In the genomic region with DNA sequence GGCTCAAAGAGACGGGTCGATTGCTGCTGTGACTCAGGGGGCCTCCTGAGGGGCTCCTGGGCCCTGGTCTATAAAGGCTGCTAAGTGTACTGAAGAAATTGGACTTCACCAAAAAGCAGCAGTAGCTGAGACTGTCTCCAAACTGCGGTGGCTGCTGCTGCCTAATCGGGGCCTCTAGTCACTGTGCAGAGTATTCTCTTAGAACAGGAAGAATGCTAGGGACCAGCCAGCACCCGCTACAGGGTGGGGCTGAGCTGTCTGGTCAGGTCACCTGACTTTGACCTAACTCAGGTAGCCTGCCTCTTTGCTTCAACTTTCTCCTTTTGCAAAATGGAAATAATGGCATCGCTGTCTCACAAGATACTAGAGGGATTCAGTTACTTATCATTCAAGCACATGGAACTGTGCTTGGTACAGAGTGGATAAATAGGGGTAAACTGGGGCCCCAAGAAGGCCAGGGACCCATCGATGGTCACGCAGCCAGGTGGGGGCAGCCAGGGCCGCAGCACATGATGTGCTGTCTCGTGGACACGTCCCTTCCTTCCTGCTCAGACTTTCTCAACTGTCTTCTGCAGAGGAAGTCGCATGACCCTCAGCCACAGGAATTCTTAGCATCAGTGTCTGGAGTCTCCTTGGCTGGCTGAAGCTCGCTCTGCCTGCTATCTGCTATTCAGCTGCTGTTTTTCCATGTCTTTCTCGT, we compare ENCODE assay signal across 9 mouse cellular contexts. TPM values are rescaled to one million over a fixed set of nuclear protein-coding genes. Genes with fewer than 3 reads are reported as not detected.
DNase-seq lines count a peak whose midpoint lies in the region; ATAC-seq lines count a peak whose summit lies in the region.
"Had no signal": no experiment of that assay in that cellular context is flagged by ENCODE, and none has a peak within 500 bp of the region (broad histone marks: within the 10 kb centered on the region; RNA-seq: fewer than 3 reads in every experiment).

No protein-coding gene starts in this region.

- no peak for ATAC-seq in heart, embryonic 11.5 days (replicated peaks; ENCODE audit: insufficient number of reproducible peaks, low FRiP score, low TSS enrichment)
- ATAC-seq in liver, embryonic 16.5 days (ENCODE audit: low read depth), result no peak

- DNase-seq in adrenal gland, adult 2 months, result peak; percentile 28
- no peak for DNase-seq in adrenal gland, postnatal 14 days
- peak; percentile 47 for DNase-seq in 3134 (ENCODE audit: extremely low read depth, insufficient read length, low spot score)
- no peak for DNase-seq in cerebellum, postnatal 25 days
- DNase-seq in right cerebral cortex, postnatal 4 days, result no peak
- DNase-seq in spleen, adult 18-20 months, result no peak

- H3K4me1 ChIP-seq in heart, embryonic 11.5 days (ENCODE audit: control insufficient read depth, insufficient read depth, low read length), result peaks cover 81% of the 10 kb centered on the region
- H3K4me1 ChIP-seq in liver, embryonic 16.5 days (ENCODE audit: control insufficient read depth, low read depth, low read length), result peaks cover 71% of the 10 kb centered on the region

- H3K4me2 ChIP-seq in heart, embryonic 11.5 days, result peak overlapping the region; percentile 10; the same call in 1 of the 2 replicates
- H3K4me2 ChIP-seq in liver, embryonic 16.5 days (ENCODE audit: low read depth, low read length), result peak overlapping the region; percentile 53
- H3K4me2 ChIP-seq: embryonic facial prominence, embryonic 12.5 days had no signal

- peak overlapping the region; percentile 18; the same call in 1 of the 2 replicates for H3K9ac ChIP-seq in heart, embryonic 11.5 days (ENCODE audit: low read depth, low read length)
- H3K9ac ChIP-seq in liver, embryonic 16.5 days (ENCODE audit: low read depth, low read length), result peak overlapping the region; percentile 62
- H3K9ac ChIP-seq: embryonic facial prominence, embryonic 12.5 days had no signal

- H3K27ac ChIP-seq in heart, embryonic 11.5 days (ENCODE audit: low read depth, low read length), result peak overlapping the region; percentile 75
- H3K27ac ChIP-seq in liver, embryonic 16.5 days (ENCODE audit: low read length), result peak overlapping the region; percentile 90
- H3K27ac ChIP-seq: embryonic facial prominence, embryonic 12.5 days had no signal

- H3K36me3 ChIP-seq in heart, embryonic 11.5 days (ENCODE audit: control insufficient read depth, insufficient read depth, low read length), result no peaks in the 10 kb centered on the region
- H3K36me3 ChIP-seq in liver, embryonic 16.5 days (ENCODE audit: control insufficient read depth, insufficient read depth), result no peaks in the 10 kb centered on the region
- H3K36me3 ChIP-seq: embryonic facial prominence, embryonic 12.5 days had no signal

- WGBS in heart, embryonic 11.5 days (ENCODE audit: insufficient replicate concordance), result 51% methylated on average over 14 of the region's 14 CpGs
- 14% methylated on average over 14 of the region's 14 CpGs for WGBS in liver, embryonic 16.5 days (ENCODE audit: insufficient replicate concordance)

- H3K27me3 ChIP-seq in heart, embryonic 11.5 days (ENCODE audit: control insufficient read depth, insufficient read depth, low read length), result no peaks in the 10 kb centered on the region
- no peaks in the 10 kb centered on the region for H3K27me3 ChIP-seq in liver, embryonic 16.5 days (ENCODE audit: control insufficient read depth, insufficient read depth, low read depth, low read length)
- H3K27me3 ChIP-seq: embryonic facial prominence, embryonic 12.5 days had no signal

- no peaks in the 10 kb centered on the region for H3K9me3 ChIP-seq in heart, embryonic 11.5 days (replicated peaks; ENCODE audit: control insufficient read depth, low read length)
- H3K9me3 ChIP-seq in liver, embryonic 16.5 days (replicated peaks; ENCODE audit: control insufficient read depth, low read length), result no peaks in the 10 kb centered on the region
- H3K9me3 ChIP-seq: embryonic facial prominence, embryonic 12.5 days had no signal

- H3K4me3 ChIP-seq in heart, embryonic 11.5 days (ENCODE audit: low read depth, low read length), result no peak overlapping the region
- peak overlapping the region; percentile 27; the same call in 1 of the 2 replicates for H3K4me3 ChIP-seq in liver, embryonic 16.5 days (ENCODE audit: low read depth, low read length)
- H3K4me3 ChIP-seq: embryonic facial prominence, embryonic 12.5 days had no signal

RNA-seq across cellular contexts. Expression of gene Nek6, which starts 24.2 kb away (rescaled TPM):
- 10 to 100 TPM in 1 of 2 experiments, 1 to 10 TPM in 1; 7.6 to 20.6 TPM for total RNA-seq in adrenal gland, adult 2 months (2021)
- 17.2 and 23.7 TPM in 2 replicates for polyA plus RNA-seq in adrenal gland, adult 2 months (2012; rRNA removed)
- 13.6 and 14.9 TPM in 2 replicates for total RNA-seq in adrenal gland, postnatal 14 days (2021)
- 78.8 and 85.1 TPM in 2 replicates for polyA plus RNA-seq in heart, embryonic 11.5 days (2014; fragmentation: Nextera tagmentation; extraction: Ambion mirVana)
- 43.5 and 47.6 TPM in 2 replicates for polyA plus RNA-seq in liver, embryonic 16.5 days (2015; fragmentation: Nextera tagmentation; extraction: Ambion mirVana)

Comparison
In these comparisons a context has a peak if more than half of its experiments do, and no peak if none do; other contexts are left out.
1. DNase-seq: peak in adrenal gland, adult 2 months (single experiment) and 3134 (single experiment); none in adrenal gland, postnatal 14 days (single experiment), cerebellum, postnatal 25 days (0 of 2), right cerebral cortex, postnatal 4 days (single experiment) and spleen, adult 18-20 months (0 of 2).